Mouse (Mus musculus): ENCODE measurements around the gene Arhgap45.

Gene Arhgap45

GRCm38 (mm10) chr10:79987771-79988505 lies 28.5 kb upstream of the Arhgap45 start:
- DNase-seq = peak in 1 of 2 experiments; percentile 12

- DNase-seq = peak; percentile 64 to 68
Measured at GRCm38 (mm10) chr10:79988506-79989271, 27.8 kb upstream of the Arhgap45 start, which contains the start of gene Cnn2. Gene Cnn2 (plus strand): TSS chr10:79988584.

- DNase-seq = no peak
Measured at GRCm38 (mm10) chr10:79989272-79989786, 27.1 kb upstream of the Arhgap45 start.

- DNase-seq = no peak
Measured at GRCm38 (mm10) chr10:79989870-79990269, 26.6 kb upstream of the Arhgap45 start.

GRCm38 (mm10) chr10:79991099-79991498 lies 25.4 kb upstream of the Arhgap45 start:
- no peak for DNase-seq

GRCm38 (mm10) chr10:79991548-79991947 lies 24.9 kb upstream of the Arhgap45 start:
- peak; percentile 40 to 44 for DNase-seq

GRCm38 (mm10) chr10:79994397-79995115 lies 21.9 kb upstream of the Arhgap45 start:
- peak in 1 of 2 experiments; percentile 18 for DNase-seq

- no peak for DNase-seq
Measured at GRCm38 (mm10) chr10:79995636-79996035, 20.8 kb upstream of the Arhgap45 start.

GRCm38 (mm10) chr10:79996272-79997033 lies 20.0 kb upstream of the Arhgap45 start, which contains the start of gene Abca7:
Gene Abca7 (plus strand): TSS chr10:79996494.
- DNase-seq = peak; percentile 97 to 98

- DNase-seq = peak; percentile 37 to 45
Measured at GRCm38 (mm10) chr10:79997034-79997760, 19.3 kb upstream of the Arhgap45 start.

- DNase-seq = no peak
Measured at GRCm38 (mm10) chr10:79997819-79998218, 18.6 kb upstream of the Arhgap45 start.

GRCm38 (mm10) chr10:80001945-80002344 lies 14.5 kb upstream of the Arhgap45 start:
- no peak for DNase-seq

GRCm38 (mm10) chr10:80002829-80003228 lies 13.6 kb upstream of the Arhgap45 start:
- DNase-seq = no peak

- no peak for DNase-seq
Measured at GRCm38 (mm10) chr10:80003374-80004232, 12.8 kb upstream of the Arhgap45 start.

GRCm38 (mm10) chr10:80004233-80004705 lies 12.2 kb upstream of the Arhgap45 start:
- DNase-seq = no peak

GRCm38 (mm10) chr10:80011740-80012139 lies 4.7 kb upstream of the Arhgap45 start:
- no peak for DNase-seq

- no peak for DNase-seq
Measured at GRCm38 (mm10) chr10:80013609-80014008, 2.8 kb upstream of the Arhgap45 start.

GRCm38 (mm10) chr10:80014484-80015290 lies 1.8 kb upstream of the Arhgap45 start:
- DNase-seq = peak in 1 of 2 experiments; percentile 36

- DNase-seq = no peak
Measured at GRCm38 (mm10) chr10:80015583-80015982, 870 bp upstream of the Arhgap45 start.

All from B cell, adult 2 months (primary cell).